Mouse (Mus musculus): Measurements from ENCODE around the gene Dnal4. TPM values are rescaled to one million over a fixed set of nuclear protein-coding genes. Genes with fewer than 3 reads are reported as not detected.

Dnal4 gene
- total RNA-seq, 1 experiment: 23.5 TPM

GRCm38 (mm10) chr15:79810997-79811396 is 33.3 kb upstream of the Dnal4 start:
- TF ChIP-seq MAFK (IDR thresholded peaks at IDR 0.05; ENCODE audit: insufficient read depth, low read depth, low read length): no peak
- no peak for TF ChIP-seq ZC3H11A (IDR thresholded peaks at IDR 0.05; ENCODE audit: borderline replicate concordance, low read depth, low read length)
- no peak for TF ChIP-seq HCFC1 (IDR thresholded peaks at IDR 0.05; ENCODE audit: borderline replicate concordance, insufficient read depth, low read length)
- TF ChIP-seq ZNF384 (IDR thresholded peaks at IDR 0.05; ENCODE audit: low read depth, low read length): no peak
- TF ChIP-seq CHD2 (IDR thresholded peaks at IDR 0.05; ENCODE audit: low read depth, low read length): no peak
- in situ Hi-C loops (cut with MboI; ENCODE audit: low sequenced_read_pairs in 2 of 2, unreplicated experiment in 2 of 2): no loop called here
- DNase-seq (ENCODE audit: low read depth, low spot score): no peak
- Histone ChIP-seq H3K4me1 (ENCODE audit: control insufficient read depth in 2 of 2, insufficient read depth in 2 of 2, low read length in 2 of 2, poor library complexity in 1 of 2) (no peaks in the 10 kb centered on the region; a peak in 1 of 4 replicates), H3K9me3 (ENCODE audit: control insufficient read depth, insufficient read depth, low read depth, low read length) (no peaks in the 10 kb centered on the region), H3K4me3 (ENCODE audit: insufficient read depth in 1 of 2, low read depth in 1 of 2, low read length in 2 of 2, poor library complexity in 1 of 2, severe bottlenecking in 1 of 2) (no peak overlapping the region), H3K27ac (ENCODE audit: insufficient read depth, low read depth, low read length, poor library complexity, severe bottlenecking) (no peak overlapping the region), H3K9ac (ENCODE audit: insufficient read depth, low read depth, low read length, poor library complexity, severe bottlenecking) (no peak overlapping the region), H3K36me3 (ENCODE audit: control insufficient read depth, insufficient read depth, low read length, poor library complexity, severe bottlenecking) (no peaks in the 10 kb centered on the region)

- H3K4me1 ChIP-seq (ENCODE audit: control insufficient read depth in 2 of 2, insufficient read depth in 2 of 2, low read length in 2 of 2, poor library complexity in 1 of 2): peaks cover 0 to 1% of the 10 kb centered on the region in 2 experiments; a peak in 1 of 4 replicates
- H3K36me3 ChIP-seq (ENCODE audit: control insufficient read depth, insufficient read depth, low read length, poor library complexity, severe bottlenecking): no peaks in the 10 kb centered on the region
- no peak overlapping the region for H3K9ac ChIP-seq (ENCODE audit: insufficient read depth, low read depth, low read length, poor library complexity, severe bottlenecking)
- TF ChIP-seq HCFC1 (IDR thresholded peaks at IDR 0.05; ENCODE audit: borderline replicate concordance, insufficient read depth, low read length): no peak
- TF ChIP-seq ZNF384 (IDR thresholded peaks at IDR 0.05; ENCODE audit: low read depth, low read length): no peak
- no peak for TF ChIP-seq CHD2 (IDR thresholded peaks at IDR 0.05; ENCODE audit: low read depth, low read length)
- DNase-seq (ENCODE audit: low read depth, low spot score): no peak
- H3K27ac ChIP-seq (ENCODE audit: insufficient read depth, low read depth, low read length, poor library complexity, severe bottlenecking): no peak overlapping the region
- no peaks in the 10 kb centered on the region for H3K9me3 ChIP-seq (ENCODE audit: control insufficient read depth, insufficient read depth, low read depth, low read length)
- in situ Hi-C loops (cut with MboI; ENCODE audit: low sequenced_read_pairs in 2 of 2, unreplicated experiment in 2 of 2): no loop called here
- no peak overlapping the region for H3K4me3 ChIP-seq (ENCODE audit: insufficient read depth in 1 of 2, low read depth in 1 of 2, low read length in 2 of 2, poor library complexity in 1 of 2, severe bottlenecking in 1 of 2)
These were observed 32.4 kb upstream of the Dnal4 start for GRCm38 (mm10) chr15:79810061-79810460.

GRCm38 (mm10) chr15:79808658-79809057 is 31.0 kb upstream of the Dnal4 start:
- Histone ChIP-seq H3K36me3 (ENCODE audit: control insufficient read depth, insufficient read depth, low read length, poor library complexity, severe bottlenecking) (no peaks in the 10 kb centered on the region), H3K9ac (ENCODE audit: insufficient read depth, low read depth, low read length, poor library complexity, severe bottlenecking) (no peak overlapping the region), H3K4me3 (ENCODE audit: insufficient read depth in 1 of 2, low read depth in 1 of 2, low read length in 2 of 2, poor library complexity in 1 of 2, severe bottlenecking in 1 of 2) (no peak overlapping the region), H3K4me1 (ENCODE audit: control insufficient read depth in 2 of 2, insufficient read depth in 2 of 2, low read length in 2 of 2, poor library complexity in 1 of 2) (peaks cover 0 to 4% of the 10 kb centered on the region in 2 experiments; a peak in 1 of 4 replicates), H3K27ac (ENCODE audit: insufficient read depth, low read depth, low read length, poor library complexity, severe bottlenecking) (no peak overlapping the region), H3K9me3 (ENCODE audit: control insufficient read depth, insufficient read depth, low read depth, low read length) (no peaks in the 10 kb centered on the region)
- TF ChIP-seq ZC3H11A (IDR thresholded peaks at IDR 0.05; ENCODE audit: borderline replicate concordance, low read depth, low read length): no peak
- TF ChIP-seq HCFC1 (IDR thresholded peaks at IDR 0.05; ENCODE audit: borderline replicate concordance, insufficient read depth, low read length): no peak
- TF ChIP-seq MAFK (IDR thresholded peaks at IDR 0.05; ENCODE audit: insufficient read depth, low read depth, low read length): no peak
- no peak for TF ChIP-seq CHD2 (IDR thresholded peaks at IDR 0.05; ENCODE audit: low read depth, low read length)
- TF ChIP-seq ZNF384 (IDR thresholded peaks at IDR 0.05; ENCODE audit: low read depth, low read length): no peak
- in situ Hi-C loops (cut with MboI; ENCODE audit: low sequenced_read_pairs in 2 of 2, unreplicated experiment in 2 of 2): no loop called here
- DNase-seq (ENCODE audit: low read depth, low spot score): no peak

GRCm38 (mm10) chr15:79808114-79808513 is 30.5 kb upstream of the Dnal4 start:
- no peak for TF ChIP-seq ZNF384 (IDR thresholded peaks at IDR 0.05; ENCODE audit: low read depth, low read length)
- TF ChIP-seq CHD2 (IDR thresholded peaks at IDR 0.05; ENCODE audit: low read depth, low read length): no peak
- no peak for TF ChIP-seq ZC3H11A (IDR thresholded peaks at IDR 0.05; ENCODE audit: borderline replicate concordance, low read depth, low read length)
- no peak for TF ChIP-seq HCFC1 (IDR thresholded peaks at IDR 0.05; ENCODE audit: borderline replicate concordance, insufficient read depth, low read length)
- TF ChIP-seq MAFK (IDR thresholded peaks at IDR 0.05; ENCODE audit: insufficient read depth, low read depth, low read length): no peak
- in situ Hi-C loops (cut with MboI; ENCODE audit: low sequenced_read_pairs in 2 of 2, unreplicated experiment in 2 of 2): no loop called here
- H3K9me3 ChIP-seq (ENCODE audit: control insufficient read depth, insufficient read depth, low read depth, low read length): no peaks in the 10 kb centered on the region
- H3K9ac ChIP-seq (ENCODE audit: insufficient read depth, low read depth, low read length, poor library complexity, severe bottlenecking): no peak overlapping the region
- H3K27ac ChIP-seq (ENCODE audit: insufficient read depth, low read depth, low read length, poor library complexity, severe bottlenecking): no peak overlapping the region
- DNase-seq (ENCODE audit: low read depth, low spot score): peak; percentile 47
- H3K4me3 ChIP-seq (ENCODE audit: insufficient read depth in 1 of 2, low read depth in 1 of 2, low read length in 2 of 2, poor library complexity in 1 of 2, severe bottlenecking in 1 of 2): no peak overlapping the region
- no peaks in the 10 kb centered on the region for H3K36me3 ChIP-seq (ENCODE audit: control insufficient read depth, insufficient read depth, low read length, poor library complexity, severe bottlenecking)
- peaks cover 0 to 5% of the 10 kb centered on the region in 2 experiments; a peak in 1 of 4 replicates for H3K4me1 ChIP-seq (ENCODE audit: control insufficient read depth in 2 of 2, insufficient read depth in 2 of 2, low read length in 2 of 2, poor library complexity in 1 of 2)

GRCm38 (mm10) chr15:79807050-79807449 is 29.4 kb upstream of the Dnal4 start:
- in situ Hi-C loops (cut with MboI; ENCODE audit: low sequenced_read_pairs in 2 of 2, unreplicated experiment in 2 of 2): no loop called here
- Histone ChIP-seq H3K9ac (ENCODE audit: insufficient read depth, low read depth, low read length, poor library complexity, severe bottlenecking) (no peak overlapping the region), H3K27ac (ENCODE audit: insufficient read depth, low read depth, low read length, poor library complexity, severe bottlenecking) (no peak overlapping the region), H3K9me3 (ENCODE audit: control insufficient read depth, insufficient read depth, low read depth, low read length) (no peaks in the 10 kb centered on the region), H3K36me3 (ENCODE audit: control insufficient read depth, insufficient read depth, low read length, poor library complexity, severe bottlenecking) (no peaks in the 10 kb centered on the region), H3K4me1 (ENCODE audit: control insufficient read depth in 2 of 2, insufficient read depth in 2 of 2, low read length in 2 of 2, poor library complexity in 1 of 2) (peaks cover 0 to 5% of the 10 kb centered on the region in 2 experiments; a peak in 1 of 4 replicates), H3K4me3 (ENCODE audit: insufficient read depth in 1 of 2, low read depth in 1 of 2, low read length in 2 of 2, poor library complexity in 1 of 2, severe bottlenecking in 1 of 2) (no peak overlapping the region)
- TF ChIP-seq MAFK (IDR thresholded peaks at IDR 0.05; ENCODE audit: insufficient read depth, low read depth, low read length) (no peak), ZNF384 (IDR thresholded peaks at IDR 0.05; ENCODE audit: low read depth, low read length) (no peak), HCFC1 (IDR thresholded peaks at IDR 0.05; ENCODE audit: borderline replicate concordance, insufficient read depth, low read length) (no peak), CHD2 (IDR thresholded peaks at IDR 0.05; ENCODE audit: low read depth, low read length) (no peak)
- DNase-seq (ENCODE audit: low read depth, low spot score): no peak

Measured in ES-E14 (cell line).